Mouse (Mus musculus): ENCODE data around the gene Copz1. TPM values are rescaled to one million over a fixed set of nuclear protein-coding genes. Genes with fewer than 3 reads are reported as not detected.

Gene Copz1
- total and polyA plus RNA-seq, 3 experiments: 80.0 to 271 (median 148) TPM

DNA sequence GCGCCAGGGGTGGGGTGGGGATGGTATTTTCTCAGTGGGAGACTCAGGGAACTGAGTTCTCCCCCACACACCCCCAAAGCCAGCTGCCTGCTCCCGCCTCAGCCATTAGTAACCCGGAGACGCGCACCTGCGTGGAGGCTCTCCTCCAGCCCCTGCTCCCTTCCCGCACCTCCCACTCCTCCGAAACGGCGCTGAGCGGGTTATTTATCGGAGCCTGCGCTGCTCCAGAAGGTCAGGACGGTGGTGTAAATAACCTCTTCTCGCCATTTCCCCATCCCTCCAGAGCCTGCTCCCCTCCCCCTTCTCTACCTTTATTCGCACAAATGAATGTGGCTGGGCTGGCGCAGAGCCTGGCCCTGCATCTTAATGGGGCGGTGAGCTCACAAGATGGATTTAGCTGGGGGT is 27.6 kb downstream of the Copz1 start:
- peaks cover 16 to 82% of the 10 kb centered on the region in 2 experiments for H3K4me1 ChIP-seq (ENCODE audit: control insufficient read depth in 1 of 2, insufficient read depth in 2 of 2)
- in situ Hi-C loops (cut with MboI; ENCODE audit: low pct_ligation_motif_present, low pct_unique_long_range_greater_than_20kb, low sequenced_read_pairs): no loop called here
- TF ChIP-seq MEF2A (IDR thresholded peaks at IDR 0.05; ENCODE audit: borderline replicate concordance, low read depth, low read length): 0 out of 2 replicates have a peak, but pooled peaks have one; percentile 44
- no peak for TF ChIP-seq PAX5 (IDR thresholded peaks at IDR 0.05; ENCODE audit: low read length)
- no peak for TF ChIP-seq MYC (IDR thresholded peaks at IDR 0.05; ENCODE audit: low read depth, low read length)
- H3K9me3 ChIP-seq (replicated peaks; ENCODE audit: low read length): no peaks in the 10 kb centered on the region
- H3K4me2 ChIP-seq (ENCODE audit: insufficient read depth, low read depth, poor library complexity, severe bottlenecking): no peak overlapping the region
- no peak overlapping the region for H3K9ac ChIP-seq (ENCODE audit: insufficient read depth, low read depth)
- H3K4me3 ChIP-seq (replicated peaks in 1 of 3; ENCODE audit: low read depth in 2 of 3, low read length in 2 of 3, poor library complexity in 1 of 3): no peak overlapping the region
- DNase-seq (ENCODE audit: extremely low read depth): no peak
- dilution Hi-C loops (cut with MboI; ENCODE audit: extremely low pct_ligation_motif_present, extremely low pct_unique_long_range_greater_than_20kb, low sequenced_read_pairs): no loop called here
- peaks cover 5% of the 10 kb centered on the region for H3K27me3 ChIP-seq (replicated peaks)
- H3K27ac ChIP-seq (ENCODE audit: insufficient read depth, low read depth): no peak overlapping the region
- no peaks in the 10 kb centered on the region for H3K79me2 ChIP-seq (replicated peaks; ENCODE audit: control insufficient read depth, extremely low read depth, insufficient read depth, poor library complexity, severe bottlenecking)
- peaks cover 22 to 52% of the 10 kb centered on the region in 2 experiments for H3K36me3 ChIP-seq (replicated peaks in 1 of 2; ENCODE audit: control insufficient read depth in 1 of 2, insufficient read depth in 1 of 2, low read length in 1 of 2)

DNA sequence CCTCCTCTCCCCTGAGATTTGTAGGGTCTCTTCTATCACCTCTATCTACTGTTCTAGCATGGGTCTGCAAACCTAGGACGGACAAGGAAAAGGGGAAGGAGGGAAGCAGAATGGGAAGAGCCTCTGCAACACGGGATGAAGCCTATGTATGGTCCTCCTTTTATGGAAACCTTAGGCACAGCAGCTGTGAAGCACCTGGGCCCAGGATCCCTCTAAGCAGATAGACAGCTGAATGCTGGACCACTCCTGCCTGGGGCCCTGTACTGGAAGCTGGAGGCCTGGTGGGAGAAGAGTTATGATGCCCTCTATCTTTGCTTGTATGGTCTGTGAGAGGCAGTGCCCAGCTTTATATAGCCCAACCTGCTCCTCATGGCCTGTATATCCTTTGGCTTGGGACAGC is 28.0 kb downstream of the Copz1 start:
- DNase-seq (ENCODE audit: extremely low read depth): no peak
- Histone ChIP-seq H3K9me3 (replicated peaks; ENCODE audit: low read length) (no peaks in the 10 kb centered on the region), H3K27me3 (replicated peaks) (peaks cover 5% of the 10 kb centered on the region), H3K9ac (ENCODE audit: insufficient read depth, low read depth) (no peak overlapping the region), H3K27ac (ENCODE audit: insufficient read depth, low read depth) (no peak overlapping the region), H3K79me2 (replicated peaks; ENCODE audit: control insufficient read depth, extremely low read depth, insufficient read depth, poor library complexity, severe bottlenecking) (no peaks in the 10 kb centered on the region), H3K4me3 (replicated peaks in 1 of 3; ENCODE audit: low read depth in 2 of 3, low read length in 2 of 3, poor library complexity in 1 of 3) (no peak overlapping the region), H3K4me1 (ENCODE audit: control insufficient read depth in 1 of 2, insufficient read depth in 2 of 2) (peaks cover 16 to 83% of the 10 kb centered on the region in 2 experiments), H3K36me3 (replicated peaks in 1 of 2; ENCODE audit: control insufficient read depth in 1 of 2, insufficient read depth in 1 of 2, low read length in 1 of 2) (peaks cover 19 to 48% of the 10 kb centered on the region in 2 experiments), H3K4me2 (ENCODE audit: insufficient read depth, low read depth, poor library complexity, severe bottlenecking) (no peak overlapping the region)
- in situ Hi-C loops (cut with MboI; ENCODE audit: low pct_ligation_motif_present, low pct_unique_long_range_greater_than_20kb, low sequenced_read_pairs) (no loop called here), dilution Hi-C loops (cut with MboI; ENCODE audit: extremely low pct_ligation_motif_present, extremely low pct_unique_long_range_greater_than_20kb, low sequenced_read_pairs) (no loop called here)
- TF ChIP-seq MAZ (IDR thresholded peaks at IDR 0.05; ENCODE audit: low read depth, low read length) (no peak), POLR2AphosphoS2 (IDR thresholded peaks at IDR 0.05; ENCODE audit: low read depth, low read length) (peak; percentile 43; the same call in 1 of the 2 replicates)

DNA sequence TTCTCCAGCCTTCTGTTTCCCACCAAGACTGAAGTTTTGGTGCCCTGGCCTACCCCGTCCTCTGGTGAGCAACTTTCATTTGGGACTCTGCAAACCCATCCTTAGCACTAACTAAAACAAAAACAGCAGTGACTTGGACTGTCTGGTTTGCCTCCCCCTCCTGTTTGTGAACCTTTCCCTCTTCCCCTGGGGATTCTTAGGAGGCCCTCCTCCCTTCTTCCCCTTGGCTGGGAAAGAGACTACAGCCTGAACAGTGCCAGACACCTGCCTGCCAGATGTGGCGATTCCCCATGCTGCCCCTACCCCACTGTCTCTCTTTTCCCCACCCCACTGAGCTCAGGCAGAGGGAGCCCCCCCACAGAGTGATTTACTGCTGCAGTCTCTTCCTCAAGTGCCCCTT is 28.5 kb downstream of the Copz1 start:
- peaks cover 15 to 43% of the 10 kb centered on the region in 2 experiments for H3K36me3 ChIP-seq (replicated peaks in 1 of 2; ENCODE audit: control insufficient read depth in 1 of 2, insufficient read depth in 1 of 2, low read length in 1 of 2)
- dilution Hi-C loops (cut with MboI; ENCODE audit: extremely low pct_ligation_motif_present, extremely low pct_unique_long_range_greater_than_20kb, low sequenced_read_pairs) (no loop called here), in situ Hi-C loops (cut with MboI; ENCODE audit: low pct_ligation_motif_present, low pct_unique_long_range_greater_than_20kb, low sequenced_read_pairs) (no loop called here)
- H3K79me2 ChIP-seq (replicated peaks; ENCODE audit: control insufficient read depth, extremely low read depth, insufficient read depth, poor library complexity, severe bottlenecking): no peaks in the 10 kb centered on the region
- no peak overlapping the region for H3K27ac ChIP-seq (ENCODE audit: insufficient read depth, low read depth)
- H3K9ac ChIP-seq (ENCODE audit: insufficient read depth, low read depth): no peak overlapping the region
- no peak overlapping the region for H3K4me2 ChIP-seq (ENCODE audit: insufficient read depth, low read depth, poor library complexity, severe bottlenecking)
- DNase-seq (ENCODE audit: extremely low read depth): no peak
- H3K4me3 ChIP-seq (replicated peaks in 1 of 3; ENCODE audit: low read depth in 2 of 3, low read length in 2 of 3, poor library complexity in 1 of 3): no peak overlapping the region
- peaks cover 16 to 88% of the 10 kb centered on the region in 2 experiments for H3K4me1 ChIP-seq (ENCODE audit: control insufficient read depth in 1 of 2, insufficient read depth in 2 of 2)
- TF ChIP-seq POLR2AphosphoS2 (IDR thresholded peaks at IDR 0.05; ENCODE audit: low read depth, low read length): no peak
- TF ChIP-seq POLR2A (IDR thresholded peaks at IDR 0.05; ENCODE audit: low read depth, low read length): no peak
- TF ChIP-seq ZMIZ1 (IDR thresholded peaks at IDR 0.05; ENCODE audit: low read depth, low read length): no peak
- no peak for TF ChIP-seq CHD2 (IDR thresholded peaks at IDR 0.05; ENCODE audit: low read length)
- no peak for TF ChIP-seq MAX (IDR thresholded peaks at IDR 0.05; ENCODE audit: low read length)
- no peak for TF ChIP-seq MAFK (IDR thresholded peaks at IDR 0.05; ENCODE audit: insufficient replicate concordance, low read length)
- no peak for TF ChIP-seq BHLHE40 (IDR thresholded peaks at IDR 0.05; ENCODE audit: low read depth, low read length)
- no peak for TF ChIP-seq SMC3 (IDR thresholded peaks at IDR 0.05; ENCODE audit: low read depth, low read length)
- no peak for TF ChIP-seq ZNF384 (IDR thresholded peaks at IDR 0.05; ENCODE audit: low read depth, low read length)
- no peak for TF ChIP-seq MEF2A (IDR thresholded peaks at IDR 0.05; ENCODE audit: borderline replicate concordance, low read depth, low read length)
- TF ChIP-seq TCF12 (IDR thresholded peaks at IDR 0.05; ENCODE audit: low read depth, low read length): no peak
- TF ChIP-seq MXI1 (IDR thresholded peaks at IDR 0.05; ENCODE audit: low read depth, low read length): no peak
- no peak for TF ChIP-seq EP300 (IDR thresholded peaks at IDR 0.05; ENCODE audit: low read length)
- TF ChIP-seq CTCF (conservative IDR thresholded peaks at IDR 0.05 in 1 of 2, IDR thresholded peaks at IDR 0.05 in 1 of 2; ENCODE audit: low read depth in 2 of 2, low read length in 2 of 2): no peak
- no peak for TF ChIP-seq MAZ (IDR thresholded peaks at IDR 0.05; ENCODE audit: low read depth, low read length)
- TF ChIP-seq ZC3H11A (IDR thresholded peaks at IDR 0.05; ENCODE audit: low read depth, low read length): no peak
- no peak for TF ChIP-seq MYC (IDR thresholded peaks at IDR 0.05; ENCODE audit: low read depth, low read length)
- no peak for TF ChIP-seq USF1 (IDR thresholded peaks at IDR 0.05; ENCODE audit: low read depth, low read length)
- TF ChIP-seq ELF1 (IDR thresholded peaks at IDR 0.05; ENCODE audit: low read depth, low read length): no peak
- TF ChIP-seq RCOR1 (conservative IDR thresholded peaks at IDR 0.05; ENCODE audit: low read depth, low read length): no peak
- peaks cover 5% of the 10 kb centered on the region for H3K27me3 ChIP-seq (replicated peaks)
- H3K9me3 ChIP-seq (replicated peaks; ENCODE audit: low read length): no peaks in the 10 kb centered on the region
